Mouse (Mus musculus): ENCODE measurements around the gene Ergic2. TPM values are rescaled to one million over a fixed set of nuclear protein-coding genes. Genes with fewer than 3 reads are reported as not detected.

Ergic2 gene
- 57.2 TPM for polyA plus RNA-seq (2014; fragmentation: Illumina TruSeq; extraction: RNeasy Lipid Tissue Mini Kit (QIAGEN cat#74804); ENCODE audit: low read depth, low replicate concordance)

GRCm38 (mm10) chr6:148211897-148212680 lies at the start of gene Ergic2:
TSS of gene Ergic2 (minus strand) at chr6:148212374.

Other genes with a start within 250 kb of the Ergic2 start
- gene Far2, start 165.1 kb downstream of the Ergic2 start, polyA plus RNA-seq (2014; fragmentation: Illumina TruSeq; extraction: RNeasy Lipid Tissue Mini Kit (QIAGEN cat#74804); ENCODE audit: low read depth, low replicate concordance) = not detected
- 57.9 TPM for gene Tmtc1, start 232.0 kb upstream of the Ergic2 start, polyA plus RNA-seq (2014; fragmentation: Illumina TruSeq; extraction: RNeasy Lipid Tissue Mini Kit (QIAGEN cat#74804); ENCODE audit: low read depth, low replicate concordance)

Measured in heart, adult 10 weeks (tissue).